Mouse (Mus musculus) embryonic facial prominence, embryonic 13.5 days (tissue): ENCODE measurements around the gene Gpc6. TPM values are rescaled to one million over a fixed set of nuclear protein-coding genes. Genes with fewer than 3 reads are reported as not detected.

Source experiments
- ATAC-seq: fragments of 200-750 bp; cut with Nextera tagmentation; 2 replicates; pipeline ENCODE4 v1.8.0; 2017; ENCODE audit warnings: low read depth; ENCODE audit not compliant: insufficient number of reproducible peaks, insufficient read depth, low FRiP score, low TSS enrichment
- H3K27ac ChIP-seq: fragments of 300-500 bp; sonication (generic); 2 replicates; pipeline ENCODE4 v1.5.1; 2015; ENCODE audit warnings: moderate library complexity, mild to moderate bottlenecking, inconsistent platforms
- H3K27me3 ChIP-seq: fragments of 300-500 bp; sonication (generic); 2 replicates; pipeline ENCODE4 v1.6.1; 2015; ENCODE audit warnings: mild to moderate bottlenecking, inconsistent platforms
- H3K36me3 ChIP-seq: fragments of 300-500 bp; sonication (generic); 2 replicates; pipeline ENCODE4 v1.6.1; 2015; ENCODE audit warnings: mild to moderate bottlenecking, inconsistent platforms
- H3K4me1 ChIP-seq: fragments of 300-500 bp; sonication (generic); 2 replicates; pipeline ENCODE4 v1.6.1; 2015; ENCODE audit warnings: inconsistent platforms
- H3K4me2 ChIP-seq: fragments of 300-500 bp; sonication (generic); 2 replicates; pipeline ENCODE4 v1.6.1; 2015; ENCODE audit warnings: moderate library complexity, mild to moderate bottlenecking, inconsistent platforms
- H3K4me3 ChIP-seq: fragments of 300-500 bp; sonication (generic); 2 replicates; pipeline ENCODE4 v1.5.1; 2015; ENCODE audit warnings: mild to moderate bottlenecking, inconsistent platforms
- H3K9ac ChIP-seq: fragments of 300-500 bp; sonication (generic); 2 replicates; pipeline ENCODE4 v1.6.1; 2015; ENCODE audit warnings: mild to moderate bottlenecking, inconsistent platforms
- H3K9me3 ChIP-seq: fragments of 300-500 bp; sonication (generic); 2 replicates; pipeline ENCODE4 v1.6.1; 2016; ENCODE audit warnings: inconsistent platforms
- WGBS: fragments of 180-500 bp; shearing (Covaris S2); methylation state at CpG from one replicate; pipeline ENCODE4 v1.1.7; 2015; ENCODE audit warnings: mixed read lengths; 5-methylcytosine and 5-hydroxymethylcytosine counted together
- polyA plus RNA-seq: library from polyadenylated mRNA; unstranded; fragments of >200 nt; fragmentation: Nextera tagmentation; extraction: Ambion mirVana; gene quantifications from 2 replicates; pipeline ENCODE4 v1.2.1, GENCODE M21; 2015

Gene Gpc6
- polyA plus RNA-seq, 1 experiment from 2014 or later: 57.7 TPM

DNA sequence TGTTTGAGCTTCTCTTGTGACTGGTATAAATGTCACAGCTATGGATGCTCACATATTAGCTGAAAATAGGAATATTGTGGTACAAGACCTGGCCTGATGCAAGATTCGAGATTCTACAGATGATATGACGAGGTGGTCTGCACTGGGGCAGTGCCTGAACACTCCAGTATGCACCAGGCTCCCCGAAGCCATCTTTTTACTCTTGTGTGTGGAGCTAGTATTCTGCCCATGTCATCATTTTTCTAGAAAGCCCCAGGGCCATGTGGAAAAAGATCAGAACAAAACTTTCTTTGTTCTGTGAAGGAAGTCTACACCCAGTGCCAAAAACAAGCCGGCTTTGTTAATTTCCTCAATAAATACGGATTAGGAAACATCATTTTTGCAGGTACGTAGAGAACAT lies 39.7 kb downstream of the Gpc6 start:
- no peaks in the 10 kb centered on the region for H3K27me3 ChIP-seq
- ATAC-seq: no peak
- 41% methylated on average over 6 of the region's 6 CpGs for WGBS
- no peak overlapping the region for H3K4me3 ChIP-seq
- no peak overlapping the region for H3K4me2 ChIP-seq
- H3K27ac ChIP-seq: no peak overlapping the region; the same call in 1 of the 2 replicates
- H3K9ac ChIP-seq: no peak overlapping the region
- H3K9me3 ChIP-seq: no peaks in the 10 kb centered on the region
- H3K36me3 ChIP-seq: no peaks in the 10 kb centered on the region
- H3K4me1 ChIP-seq: 0 out of 2 replicates have a peak, but pooled peaks cover 4% of the 10 kb centered on the region

DNA sequence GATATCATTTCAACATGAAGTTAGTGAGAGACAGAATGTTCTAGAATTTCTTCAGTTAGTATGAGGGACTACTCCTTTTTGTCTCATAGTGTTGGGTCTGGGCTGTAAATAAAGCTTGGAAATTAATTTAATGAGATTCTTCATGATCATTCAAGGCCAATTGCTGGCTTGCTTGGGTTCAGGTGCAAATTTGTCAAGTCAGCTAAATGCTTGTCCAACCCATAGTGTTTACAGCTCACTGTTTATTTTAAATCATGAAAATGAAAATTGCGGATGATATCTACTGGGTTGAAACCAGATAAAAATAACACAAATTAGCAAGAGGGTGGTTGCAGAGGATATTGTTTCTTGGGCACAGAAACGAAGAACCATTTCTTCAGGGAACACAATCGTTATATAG lies 49.6 kb downstream of the Gpc6 start:
- no peaks in the 10 kb centered on the region for H3K9me3 ChIP-seq
- no peak for ATAC-seq
- no peak overlapping the region for H3K9ac ChIP-seq
- no peaks in the 10 kb centered on the region for H3K36me3 ChIP-seq
- peaks cover 4% of the 10 kb centered on the region; the same call in 1 of the 2 replicates for H3K4me1 ChIP-seq
- WGBS: 88% methylated on average over 3 of the region's 3 CpGs
- H3K27ac ChIP-seq: no peak overlapping the region
- no peak overlapping the region for H3K4me3 ChIP-seq
- H3K4me2 ChIP-seq: no peak overlapping the region
- H3K27me3 ChIP-seq: no peaks in the 10 kb centered on the region

DNA sequence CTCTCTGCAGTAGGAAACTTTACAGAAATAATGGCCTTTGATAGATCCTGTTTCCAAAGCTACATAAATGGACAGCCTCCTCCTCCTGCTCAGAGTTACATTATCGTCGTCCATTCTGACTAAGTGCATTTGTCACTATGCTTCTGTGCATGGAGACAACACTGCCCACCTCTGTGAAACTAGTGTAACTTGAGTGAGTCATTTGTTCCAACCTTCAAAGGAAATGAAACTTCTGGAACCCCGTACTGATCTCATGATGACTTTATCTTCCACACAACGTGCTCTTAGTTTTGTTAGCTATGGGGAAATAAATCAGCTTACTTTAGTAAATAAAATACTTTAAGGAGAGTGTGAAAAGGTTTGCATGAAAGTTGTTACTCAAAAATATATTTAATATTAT lies 50.1 kb downstream of the Gpc6 start:
- Histone ChIP-seq H3K4me1 (peaks cover 7% of the 10 kb centered on the region; the same call in 1 of the 2 replicates), H3K36me3 (no peaks in the 10 kb centered on the region), H3K9ac (no peak overlapping the region), H3K27ac (no peak overlapping the region), H3K4me3 (no peak overlapping the region), H3K27me3 (no peaks in the 10 kb centered on the region), H3K9me3 (no peaks in the 10 kb centered on the region), H3K4me2 (no peak overlapping the region)
- ATAC-seq: no peak
- WGBS: 80% methylated on average over 4 of the region's 4 CpGs

DNA sequence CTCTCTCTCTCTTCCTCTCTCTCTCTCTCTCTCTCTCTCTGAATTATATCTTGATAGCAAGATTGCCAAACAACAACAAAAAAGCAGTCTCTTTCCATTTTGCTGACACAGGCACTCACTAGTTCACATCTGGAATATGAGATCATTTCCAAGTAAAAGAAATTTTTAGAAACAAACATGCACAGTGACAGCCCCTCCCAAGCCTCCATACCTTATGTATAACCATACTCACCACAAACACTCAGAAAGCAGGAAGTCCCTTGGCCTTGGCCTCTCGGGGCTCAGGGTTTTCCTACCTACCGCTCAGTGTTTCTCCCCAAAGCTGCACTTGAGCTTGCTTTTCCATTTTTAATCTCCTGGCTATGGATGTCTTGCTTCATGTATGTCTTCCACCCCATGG lies 52.1 kb downstream of the Gpc6 start:
- H3K9ac ChIP-seq: no peak overlapping the region
- H3K4me1 ChIP-seq: peaks cover 7% of the 10 kb centered on the region; the same call in 1 of the 2 replicates
- H3K4me3 ChIP-seq: no peak overlapping the region
- no peaks in the 10 kb centered on the region for H3K27me3 ChIP-seq
- no peaks in the 10 kb centered on the region for H3K9me3 ChIP-seq
- 79% methylated on average over 2 of the region's 2 CpGs for WGBS
- no peaks in the 10 kb centered on the region for H3K36me3 ChIP-seq
- no peak overlapping the region for H3K4me2 ChIP-seq
- H3K27ac ChIP-seq: no peak overlapping the region
- no peak for ATAC-seq

DNA sequence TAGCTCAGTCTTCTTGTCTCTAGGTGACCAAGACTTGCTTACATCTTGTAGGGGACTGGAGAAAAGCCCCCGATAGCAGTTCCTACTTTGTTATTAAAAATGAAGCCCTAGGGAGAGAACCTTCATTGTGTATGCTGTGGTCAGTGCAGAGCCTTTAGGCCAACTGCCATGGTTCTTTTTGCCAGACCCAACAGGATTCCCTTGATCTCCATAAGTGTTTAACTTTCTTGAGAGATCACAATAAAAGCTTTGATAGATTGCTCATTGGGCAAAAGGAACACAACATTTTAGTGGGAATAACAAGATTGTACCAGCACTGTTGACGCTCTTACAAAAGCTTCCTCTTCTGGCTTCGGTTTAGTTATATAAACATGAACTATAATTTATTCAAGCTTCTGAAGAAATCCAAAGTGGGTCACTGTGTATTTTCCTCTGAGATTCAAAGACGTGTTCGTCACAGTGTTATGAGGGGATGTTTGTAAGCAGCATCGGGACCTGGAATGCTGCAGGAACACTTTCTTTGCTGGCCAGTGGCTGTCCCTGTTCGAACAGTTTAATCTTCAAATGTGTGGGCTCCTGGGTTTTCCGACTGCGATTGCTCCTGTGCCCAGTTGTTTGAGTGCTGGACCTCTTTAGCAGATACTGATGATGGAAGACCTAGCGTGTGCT lies 54.7 kb downstream of the Gpc6 start:
- no peak for ATAC-seq
- H3K4me2 ChIP-seq: no peak overlapping the region
- no peak overlapping the region for H3K9ac ChIP-seq
- H3K27ac ChIP-seq: no peak overlapping the region
- H3K4me3 ChIP-seq: no peak overlapping the region
- no peaks in the 10 kb centered on the region for H3K36me3 ChIP-seq
- whole genome bisulfite sequencing: 83% methylated on average over 10 of the region's 10 CpGs
- H3K27me3 ChIP-seq: no peaks in the 10 kb centered on the region
- no peaks in the 10 kb centered on the region for H3K9me3 ChIP-seq
- peaks cover 7% of the 10 kb centered on the region; the same call in 1 of the 2 replicates for H3K4me1 ChIP-seq

DNA sequence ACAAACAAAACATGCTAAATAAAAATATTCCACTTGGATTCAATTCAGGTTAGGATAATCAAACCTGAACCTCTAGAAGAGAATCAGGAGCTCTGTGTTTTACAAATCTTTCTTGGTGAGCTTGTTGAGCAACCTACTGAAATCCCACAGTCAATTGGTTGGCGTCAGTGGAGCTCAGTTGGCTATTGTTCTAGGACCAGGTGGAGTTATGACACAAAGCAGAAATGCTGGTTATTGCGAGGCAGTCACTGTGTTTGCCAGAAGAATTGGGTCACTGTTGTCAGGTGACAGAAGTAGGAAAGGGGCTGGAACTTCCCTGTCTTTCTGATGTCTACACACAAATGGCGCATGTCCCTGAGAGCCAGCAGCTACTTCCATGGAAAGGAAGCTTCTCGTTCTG lies 56.6 kb downstream of the Gpc6 start:
- Histone ChIP-seq H3K9me3 (no peaks in the 10 kb centered on the region), H3K4me3 (no peak overlapping the region), H3K36me3 (no peaks in the 10 kb centered on the region), H3K4me2 (no peak overlapping the region), H3K27ac (no peak overlapping the region), H3K4me1 (peaks cover 7% of the 10 kb centered on the region; the same call in 1 of the 2 replicates), H3K9ac (no peak overlapping the region), H3K27me3 (no peaks in the 10 kb centered on the region)
- ATAC-seq: no peak
- 81% methylated on average over 4 of the region's 4 CpGs for WGBS

DNA sequence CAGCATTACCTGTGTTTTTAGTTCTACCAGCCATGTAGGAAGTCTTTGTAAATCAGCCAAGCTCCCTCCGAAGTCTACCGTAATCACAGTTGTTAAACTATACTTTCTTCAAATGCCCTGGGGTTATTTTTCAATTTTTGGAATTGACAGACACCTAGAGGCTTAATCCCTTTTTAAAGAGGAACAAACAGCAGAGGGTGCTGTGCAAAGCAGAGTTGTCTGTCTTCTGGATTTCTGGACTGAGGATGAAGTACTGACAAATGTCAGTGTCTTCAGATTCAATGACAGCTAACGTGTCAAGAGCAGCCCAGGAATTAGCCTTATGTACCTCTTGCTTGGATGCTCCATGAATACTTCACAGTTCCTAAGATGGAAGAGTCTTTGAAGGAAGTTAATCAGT lies 62.2 kb downstream of the Gpc6 start:
- no peak overlapping the region for H3K9ac ChIP-seq
- H3K4me3 ChIP-seq: no peak overlapping the region
- 63% methylated on average over 3 of the region's 3 CpGs for WGBS
- no peak overlapping the region for H3K4me2 ChIP-seq
- H3K36me3 ChIP-seq: peaks cover 14% of the 10 kb centered on the region
- no peak for ATAC-seq
- H3K4me1 ChIP-seq: no peaks in the 10 kb centered on the region
- peaks cover 4% of the 10 kb centered on the region; the same call in 1 of the 2 replicates for H3K9me3 ChIP-seq
- no peak overlapping the region for H3K27ac ChIP-seq
- H3K27me3 ChIP-seq: no peaks in the 10 kb centered on the region

DNA sequence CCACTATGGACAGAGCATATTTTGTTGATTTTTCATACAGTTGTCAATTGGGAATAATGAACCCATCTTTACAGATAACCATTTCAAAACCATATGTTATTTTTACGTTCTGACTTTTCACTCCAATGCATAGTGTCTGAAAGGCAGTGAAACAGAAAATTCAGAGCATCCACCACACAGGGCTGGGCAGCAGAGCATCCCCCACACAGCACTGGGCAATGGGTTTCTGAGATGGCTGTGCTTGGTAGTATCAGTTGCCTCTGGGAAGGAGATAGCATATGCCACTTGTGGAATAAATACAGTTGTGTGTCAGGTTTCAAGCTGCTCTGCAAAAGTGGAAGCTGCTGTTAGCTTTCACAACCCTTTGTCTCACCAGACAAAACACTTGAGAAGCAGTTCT lies 75.3 kb downstream of the Gpc6 start:
- ATAC-seq: no peak
- Histone ChIP-seq H3K4me3 (no peak overlapping the region), H3K9ac (no peak overlapping the region), H3K36me3 (no peaks in the 10 kb centered on the region), H3K27me3 (no peaks in the 10 kb centered on the region), H3K4me1 (no peaks in the 10 kb centered on the region), H3K27ac (no peak overlapping the region), H3K4me2 (no peak overlapping the region), H3K9me3 (no peaks in the 10 kb centered on the region)
- 60% methylated on average over 1 of the region's 1 CpGs for WGBS

DNA sequence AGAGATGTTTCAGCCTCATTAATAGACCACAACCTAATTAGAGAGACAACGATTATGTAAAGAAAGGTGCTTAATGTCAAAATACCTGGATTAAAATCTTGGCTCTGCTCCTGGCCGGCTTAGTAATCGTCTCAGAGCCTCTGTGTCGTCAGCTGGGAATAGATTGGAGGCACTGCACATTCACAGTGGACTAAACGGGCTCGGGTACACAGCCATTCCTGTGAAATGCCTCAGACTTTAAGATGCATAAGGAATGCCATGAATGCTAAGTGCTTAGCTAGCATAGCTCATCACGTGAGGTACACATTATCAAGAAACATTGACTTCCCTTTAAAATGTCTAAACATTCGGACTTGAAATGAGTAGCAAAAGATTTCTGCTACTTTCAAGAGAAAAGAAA lies 77.2 kb downstream of the Gpc6 start:
- no peaks in the 10 kb centered on the region for H3K9me3 ChIP-seq
- no peaks in the 10 kb centered on the region for H3K4me1 ChIP-seq
- ATAC-seq: no peak
- H3K27ac ChIP-seq: no peak overlapping the region
- H3K4me2 ChIP-seq: no peak overlapping the region
- H3K27me3 ChIP-seq: no peaks in the 10 kb centered on the region
- no peak overlapping the region for H3K9ac ChIP-seq
- H3K4me3 ChIP-seq: no peak overlapping the region
- 79% methylated on average over 8 of the region's 8 CpGs for WGBS
- no peaks in the 10 kb centered on the region for H3K36me3 ChIP-seq

DNA sequence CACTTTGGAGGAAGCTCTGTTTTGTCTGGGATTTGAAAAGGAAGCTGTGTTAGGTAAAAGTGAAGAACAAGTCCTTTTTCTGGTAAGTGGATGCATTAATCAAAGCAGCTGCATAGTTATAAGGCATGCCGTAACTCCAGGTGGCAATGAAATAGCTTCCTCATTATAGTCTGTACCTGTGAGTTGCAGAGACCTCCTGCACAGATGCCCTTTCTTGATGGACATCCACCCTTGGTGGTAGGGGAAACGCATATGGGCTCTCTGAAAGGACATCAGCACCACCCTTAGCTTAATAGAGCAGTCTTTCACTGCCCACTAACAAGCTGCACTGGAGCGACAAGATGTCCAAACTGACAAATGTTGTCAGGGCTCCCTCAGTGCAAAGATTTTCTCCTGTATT lies 83.7 kb downstream of the Gpc6 start:
- no peak overlapping the region for H3K9ac ChIP-seq
- 0 out of 2 replicates have a peak, but pooled peaks cover 3% of the 10 kb centered on the region for H3K4me1 ChIP-seq
- H3K27ac ChIP-seq: peak overlapping the region; percentile 9; the same call in 1 of the 2 replicates
- H3K9me3 ChIP-seq: 0 out of 2 replicates have a peak, but pooled peaks cover 2% of the 10 kb centered on the region
- ATAC-seq: no peak
- H3K4me2 ChIP-seq: no peak overlapping the region
- H3K4me3 ChIP-seq: no peak overlapping the region
- WGBS: 76% methylated on average over 3 of the region's 3 CpGs
- no peaks in the 10 kb centered on the region for H3K36me3 ChIP-seq
- H3K27me3 ChIP-seq: no peaks in the 10 kb centered on the region

DNA sequence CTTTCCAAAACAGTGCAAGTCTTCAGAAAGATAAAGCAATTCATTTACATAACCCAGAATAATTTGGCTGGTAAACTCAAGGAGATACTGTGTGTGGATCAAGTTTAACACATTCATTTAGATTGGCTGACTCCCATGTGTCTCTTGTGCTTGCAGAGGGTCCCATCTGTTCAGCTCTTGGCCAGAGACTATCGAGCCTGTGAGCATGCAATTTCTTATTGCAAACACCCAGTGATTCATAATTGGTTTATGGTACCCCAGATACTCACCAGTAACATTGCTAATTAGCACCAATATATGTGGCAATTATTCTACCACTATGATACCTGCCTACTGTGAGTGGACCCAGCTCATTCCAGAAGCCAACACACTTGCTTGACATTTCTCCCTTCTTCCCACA lies 87.9 kb downstream of the Gpc6 start:
- no peak for ATAC-seq
- Histone ChIP-seq H3K4me1 (peaks cover 5% of the 10 kb centered on the region; the same call in 1 of the 2 replicates), H3K27ac (no peak overlapping the region), H3K9me3 (no peaks in the 10 kb centered on the region), H3K9ac (no peak overlapping the region), H3K36me3 (no peaks in the 10 kb centered on the region), H3K27me3 (no peaks in the 10 kb centered on the region), H3K4me3 (no peak overlapping the region), H3K4me2 (no peak overlapping the region)
- 74% methylated on average over 1 of the region's 1 CpGs for WGBS

DNA sequence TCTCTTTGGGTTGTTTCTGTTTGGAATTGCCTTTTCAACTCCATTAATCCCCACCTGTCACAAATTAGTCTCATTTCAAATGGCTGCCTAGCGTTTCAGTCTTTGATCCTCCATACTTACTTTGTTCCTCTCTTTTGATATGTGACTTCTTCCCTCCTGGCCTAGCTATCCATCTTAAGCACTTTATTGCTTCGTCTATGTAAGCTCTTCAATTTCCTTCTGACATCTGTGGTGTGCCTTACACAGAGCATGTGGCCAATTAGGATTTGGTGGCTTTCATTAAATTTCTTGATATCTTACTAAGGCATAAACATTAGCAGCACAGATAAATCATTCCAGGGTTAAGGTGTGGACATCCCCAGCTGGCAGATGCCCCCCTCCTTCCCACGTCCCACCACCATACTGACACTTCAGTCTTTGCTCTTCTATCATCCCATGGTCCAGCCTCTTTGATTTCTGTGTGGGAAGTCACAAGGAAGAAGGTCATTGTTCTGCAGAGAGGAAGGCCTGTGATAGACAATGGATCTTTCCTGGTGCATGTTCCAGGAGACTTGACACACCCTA lies 88.5 kb downstream of the Gpc6 start:
- H3K9me3 ChIP-seq: no peaks in the 10 kb centered on the region
- no peak overlapping the region for H3K4me3 ChIP-seq
- no peaks in the 10 kb centered on the region for H3K36me3 ChIP-seq
- H3K27me3 ChIP-seq: no peaks in the 10 kb centered on the region
- peaks cover 8% of the 10 kb centered on the region for H3K4me1 ChIP-seq
- no peak overlapping the region for H3K27ac ChIP-seq
- H3K4me2 ChIP-seq: no peak overlapping the region
- WGBS: 33% methylated on average over 3 of the region's 3 CpGs
- no peak overlapping the region for H3K9ac ChIP-seq
- ATAC-seq: no peak
